Comparison of ENCODE assay signal across 22 mouse cellular contexts in genomic region chr11:33740187-33740586, GRCm38 (mm10).
"Had no signal": no experiment of that assay in that cellular context is flagged by ENCODE, and none has a peak within 500 bp of the region (broad histone marks: within the 10 kb centered on the region; RNA-seq: fewer than 3 reads in every experiment).

No protein-coding gene starts in this region.

- H3K9me3 ChIP-seq: liver, embryonic 15.5 days; lung, embryonic 15.5 days; midbrain, embryonic 13.5 days; neural tube, embryonic 13.5 days; neural tube, embryonic 15.5 days had no signal

- DNase-seq: liver, postnatal 0 days; lung, adult 2 months; lung, postnatal 14 days; lung, postnatal 36 days; retina, postnatal 1 day; right cerebral cortex, adult 18-20 months; right cerebral cortex, postnatal 25 days; right cerebral cortex, postnatal 4 days; spleen, adult 18-20 months; thymus, adult 18-20 months; thymus, postnatal 25 days; thymus, postnatal 4 days had no signal

- H3K27me3 ChIP-seq: liver, embryonic 15.5 days; midbrain, embryonic 13.5 days had no signal

- H3K4me3 ChIP-seq: liver, embryonic 15.5 days; lung, embryonic 15.5 days; midbrain, embryonic 13.5 days; myocyte; neural tube, embryonic 13.5 days; neural tube, embryonic 15.5 days had no signal

- H3K36me3 ChIP-seq: liver, embryonic 15.5 days; lung, embryonic 15.5 days; midbrain, embryonic 13.5 days; neural tube, embryonic 13.5 days; neural tube, embryonic 15.5 days had no signal

- H3K4me1 ChIP-seq: liver, embryonic 15.5 days had no signal

- ATAC-seq: liver, postnatal 0 days; lung, postnatal 0 days; midbrain, embryonic 13.5 days; midbrain, embryonic 16.5 days had no signal

- H3K9ac ChIP-seq: liver, embryonic 15.5 days; liver, postnatal 0 days; lung, embryonic 15.5 days; midbrain, embryonic 13.5 days; neural tube, embryonic 13.5 days; neural tube, embryonic 15.5 days had no signal

- H3K4me2 ChIP-seq: liver, embryonic 15.5 days; lung, embryonic 15.5 days; midbrain, embryonic 11.5 days; midbrain, embryonic 13.5 days; neural tube, embryonic 13.5 days; neural tube, embryonic 15.5 days had no signal

- H3K27ac ChIP-seq: liver, embryonic 15.5 days; lung, embryonic 15.5 days; macrophage; midbrain, embryonic 13.5 days; neural tube, embryonic 13.5 days; neural tube, embryonic 15.5 days had no signal
